Mouse (Mus musculus) embryonic facial prominence, embryonic 10.5 days (tissue): ENCODE results near the gene Spata7. TPM values are rescaled to one million over a fixed set of nuclear protein-coding genes. Genes with fewer than 3 reads are reported as not detected.
"Not testable (repeated sequence)": the region's sequence is repeated elsewhere in the genome, so short reads cannot be mapped to it uniquely, and the experiment has no call there.

Experiments
- DNase-seq: peaks from one replicate; pipeline ENCODE4 v3.0.0-alpha.2; 2017; ENCODE audit warnings: low spot score
- H3K27ac ChIP-seq: fragments of 300-500 bp; sonication (generic); replicated peaks from 2 replicates; pipeline ENCODE4 v1.5.1; 2016; ENCODE audit warnings: mild to moderate bottlenecking
- H3K27me3 ChIP-seq: fragments of 300-500 bp; sonication (generic); replicated peaks from 2 replicates; pipeline ENCODE4 v1.6.1; 2016; ENCODE audit warnings: low read depth, mild to moderate bottlenecking; ENCODE audit not compliant: poor library complexity, severe bottlenecking
- H3K36me3 ChIP-seq: fragments of 300-500 bp; sonication (generic); replicated peaks from 2 replicates; pipeline ENCODE4 v1.6.1; 2016; ENCODE audit warnings: mild to moderate bottlenecking, moderate library complexity
- H3K4me1 ChIP-seq: fragments of 300-500 bp; sonication (generic); 2 replicates; pipeline ENCODE4 v1.6.1; 2016
- H3K4me3 ChIP-seq: fragments of 300-500 bp; sonication (generic); 2 replicates; pipeline ENCODE4 v1.5.1; 2016; ENCODE audit warnings: mild to moderate bottlenecking, moderate library complexity
- H3K9me3 ChIP-seq: fragments of 300-500 bp; sonication (generic); 2 replicates; pipeline ENCODE4 v1.6.1; 2016; ENCODE audit warnings: mild to moderate bottlenecking
- WGBS: fragments of 180-500 bp; shearing (Covaris S2); methylation state at CpG from one replicate; pipeline ENCODE4 v1.1.7; 2016; 5-methylcytosine and 5-hydroxymethylcytosine counted together
- polyA plus RNA-seq: library from polyadenylated mRNA; unstranded; fragments of >200 nt; fragmentation: Nextera tagmentation; extraction: Ambion mirVana; gene quantifications from 2 replicates; pipeline ENCODE4 v1.2.1, GENCODE M21; 2016

The Spata7 gene
- polyA plus RNA-seq, 1 experiment from 2014 or later: 21.7 TPM

GRCm38 (mm10) chr12:98620922-98621321 lies 7.0 kb upstream of the Spata7 start:
- not testable (repeated sequence) for H3K4me3 ChIP-seq, DNase-seq, H3K9me3 ChIP-seq, H3K4me1 ChIP-seq, H3K36me3 ChIP-seq, H3K27me3 ChIP-seq, H3K27ac ChIP-seq
- WGBS: 46% methylated on average over 6 of the region's 6 CpGs

- not testable (repeated sequence) for H3K4me3 ChIP-seq, H3K27ac ChIP-seq, H3K36me3 ChIP-seq, H3K4me1 ChIP-seq, H3K27me3 ChIP-seq, H3K9me3 ChIP-seq, DNase-seq
- WGBS: 89% methylated on average over 10 of the region's 10 CpGs
Measured at GRCm38 (mm10) chr12:98623266-98623665, 4.7 kb upstream of the Spata7 start.

- peak overlapping the region; percentile 87 for H3K27ac ChIP-seq
Measured at GRCm38 (mm10) chr12:98628260-98628970, 458 bp downstream of the Spata7 start.

GRCm38 (mm10) chr12:98644852-98645251 lies 16.9 kb downstream of the Spata7 start:
- Histone ChIP-seq H3K4me3 (no peak overlapping the region), H3K9me3 (no peaks in the 10 kb centered on the region)

More at GRCm38 (mm10) chr12:98628260-98628970, 458 bp downstream of the Spata7 start:
- DNase-seq: no peak
- WGBS: 1% methylated on average over 16 of the region's 16 CpGs
- Histone ChIP-seq H3K36me3 (peaks cover 9% of the 10 kb centered on the region; the same call in 1 of the 2 replicates), H3K4me3 (peak overlapping the region; percentile 89), H3K4me1 (peaks cover 12% of the 10 kb centered on the region), H3K9me3 (peaks cover 7% of the 10 kb centered on the region; the same call in 1 of the 2 replicates), H3K27me3 (no peaks in the 10 kb centered on the region)

GRCm38 (mm10) chr12:98656873-98657272 lies 28.9 kb downstream of the Spata7 start:
- 75% methylated on average over 2 of the region's 2 CpGs for WGBS

More at GRCm38 (mm10) chr12:98644852-98645251, 16.9 kb downstream of the Spata7 start:
- Histone ChIP-seq H3K4me1 (no peaks in the 10 kb centered on the region), H3K27me3 (no peaks in the 10 kb centered on the region), H3K36me3 (peaks cover 23% of the 10 kb centered on the region; the same call in 1 of the 2 replicates), H3K27ac (no peak overlapping the region)
- DNase-seq: no peak

GRCm38 (mm10) chr12:98662617-98663016 lies 34.7 kb downstream of the Spata7 start:
- Histone ChIP-seq H3K27me3 (no peaks in the 10 kb centered on the region), H3K4me1 (no peaks in the 10 kb centered on the region), H3K4me3 (no peak overlapping the region), H3K36me3 (peaks cover 38% of the 10 kb centered on the region), H3K27ac (no peak overlapping the region), H3K9me3 (no peaks in the 10 kb centered on the region)
- WGBS: 91% methylated on average over 7 of the region's 7 CpGs
- no peak for DNase-seq

More at GRCm38 (mm10) chr12:98656873-98657272, 28.9 kb downstream of the Spata7 start:
- Histone ChIP-seq H3K9me3 (no peaks in the 10 kb centered on the region), H3K4me1 (no peaks in the 10 kb centered on the region), H3K27me3 (no peaks in the 10 kb centered on the region), H3K27ac (no peak overlapping the region), H3K4me3 (no peak overlapping the region), H3K36me3 (peaks cover 36% of the 10 kb centered on the region)
- DNase-seq: no peak

GRCm38 (mm10) chr12:98668132-98668814 lies 40.3 kb downstream of the Spata7 start:
- Histone ChIP-seq H3K27me3 (no peaks in the 10 kb centered on the region), H3K36me3 (peaks cover 23% of the 10 kb centered on the region), H3K4me3 (no peak overlapping the region), H3K27ac (no peak overlapping the region), H3K4me1 (no peaks in the 10 kb centered on the region), H3K9me3 (no peaks in the 10 kb centered on the region)
- DNase-seq: no peak
- 88% methylated on average over 10 of the region's 10 CpGs for WGBS

- Histone ChIP-seq H3K9me3 (no peaks in the 10 kb centered on the region), H3K27me3 (no peaks in the 10 kb centered on the region), H3K36me3 (peaks cover 23% of the 10 kb centered on the region), H3K4me1 (no peaks in the 10 kb centered on the region), H3K27ac (no peak overlapping the region), H3K4me3 (no peak overlapping the region)
- DNase-seq: no peak
- WGBS: 93% methylated on average over 10 of the region's 10 CpGs
Measured at GRCm38 (mm10) chr12:98669086-98669485, 41.1 kb downstream of the Spata7 start.

- no peaks in the 10 kb centered on the region for H3K4me1 ChIP-seq
- no peak for DNase-seq
- H3K27ac ChIP-seq: no peak overlapping the region
- H3K27me3 ChIP-seq: no peaks in the 10 kb centered on the region
- no peaks in the 10 kb centered on the region for H3K9me3 ChIP-seq
- peaks cover 22% of the 10 kb centered on the region for H3K36me3 ChIP-seq
- H3K4me3 ChIP-seq: no peak overlapping the region
- 87% methylated on average over 5 of the region's 5 CpGs for WGBS
Measured at GRCm38 (mm10) chr12:98669864-98670263, 41.9 kb downstream of the Spata7 start.

GRCm38 (mm10) chr12:98670429-98670828 lies 42.5 kb downstream of the Spata7 start:
- Histone ChIP-seq H3K36me3 (peaks cover 18% of the 10 kb centered on the region), H3K4me1 (no peaks in the 10 kb centered on the region), H3K27me3 (no peaks in the 10 kb centered on the region), H3K4me3 (no peak overlapping the region), H3K9me3 (no peaks in the 10 kb centered on the region), H3K27ac (no peak overlapping the region)
- no peak for DNase-seq
- WGBS: 90% methylated on average over 4 of the region's 4 CpGs

- 63% methylated on average over 6 of the region's 6 CpGs for WGBS
- Histone ChIP-seq H3K4me3 (no peak overlapping the region), H3K9me3 (no peaks in the 10 kb centered on the region), H3K27me3 (no peaks in the 10 kb centered on the region), H3K27ac (no peak overlapping the region), H3K4me1 (no peaks in the 10 kb centered on the region), H3K36me3 (peaks cover 33% of the 10 kb centered on the region)
- DNase-seq: peak; percentile 7
Measured at GRCm38 (mm10) chr12:98673879-98674278, 45.9 kb downstream of the Spata7 start.

GRCm38 (mm10) chr12:98674627-98675143 lies 46.7 kb downstream of the Spata7 start:
- H3K4me3 ChIP-seq: peak overlapping the region; percentile 46
- peaks cover 33% of the 10 kb centered on the region for H3K36me3 ChIP-seq
- H3K27ac ChIP-seq: peak overlapping the region; percentile 58
- 7% methylated on average over 9 of the region's 9 CpGs for WGBS
- peak; percentile 76 for DNase-seq
- H3K4me1 ChIP-seq: no peaks in the 10 kb centered on the region
- no peaks in the 10 kb centered on the region for H3K9me3 ChIP-seq
- H3K27me3 ChIP-seq: no peaks in the 10 kb centered on the region

- no peaks in the 10 kb centered on the region for H3K9me3 ChIP-seq
- 93% methylated on average over 6 of the region's 6 CpGs for WGBS
- H3K4me3 ChIP-seq: no peak overlapping the region
- no peak for DNase-seq
- H3K36me3 ChIP-seq: peaks cover 44% of the 10 kb centered on the region
- H3K27me3 ChIP-seq: no peaks in the 10 kb centered on the region
- no peaks in the 10 kb centered on the region for H3K4me1 ChIP-seq
- H3K27ac ChIP-seq: no peak overlapping the region
Measured at GRCm38 (mm10) chr12:98676861-98677260, 48.9 kb downstream of the Spata7 start.
